Mouse (Mus musculus): Measurements from ENCODE around the gene Gm49373. TPM values are rescaled to one million over a fixed set of nuclear protein-coding genes. Genes with fewer than 3 reads are reported as not detected.

Gene Gm49373
- total RNA-seq (2021) (under 1 TPM in 1 of 2 experiments, not detected in 1; 0.30 TPM), polyA plus RNA-seq (2012; rRNA removed) (0.27 and 0.32 TPM in 2 replicates)
- long read RNA-seq, result 0 reads

DNA sequence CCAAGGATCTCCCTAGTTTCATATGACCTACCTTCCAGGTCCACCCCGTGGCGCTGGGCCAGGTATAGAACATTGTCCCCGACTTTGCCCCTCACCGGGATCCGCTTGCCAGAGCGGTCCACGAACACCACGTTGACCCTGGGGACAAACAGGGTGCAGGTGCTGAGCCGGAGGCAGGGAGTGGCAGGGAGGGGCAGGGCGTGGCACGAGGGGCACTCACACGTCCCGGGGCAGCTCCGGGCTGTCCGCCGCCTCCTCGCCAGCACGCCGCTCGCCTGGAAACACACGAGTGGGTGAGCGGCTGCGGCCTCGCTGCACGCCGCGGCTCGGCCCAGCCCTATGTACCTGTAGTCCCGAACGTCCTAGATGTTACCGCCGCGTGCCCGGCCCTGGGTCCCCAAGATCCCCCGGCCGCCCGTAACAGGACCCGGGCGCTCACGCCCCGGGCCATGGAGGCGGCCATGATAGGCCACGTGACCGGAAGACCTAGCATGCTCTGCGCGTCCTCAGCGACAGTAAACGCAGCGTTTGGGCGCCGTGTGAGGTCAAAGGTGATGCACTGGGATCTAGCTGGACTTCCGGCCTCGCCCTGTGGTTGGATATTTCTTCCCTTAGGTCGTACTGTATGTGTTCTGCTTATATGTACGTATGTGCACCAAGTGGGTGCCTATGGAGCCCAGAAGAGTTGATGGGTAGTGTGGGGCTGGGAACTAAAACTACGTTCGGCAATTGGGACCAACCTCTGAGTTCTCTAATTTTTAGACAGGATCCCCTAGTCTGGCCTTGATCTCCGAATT lies at the start of gene Gm49373, which contains the start of gene Fdx1l:
Gene Gm49373 (minus strand): TSS at position 53 of the 797 bp plus-strand sequence.
Gene Fdx1l (minus strand): TSS at position 571 of the 797 bp plus-strand sequence.
- H3K79me2 ChIP-seq (replicated peaks; ENCODE audit: control insufficient read depth, insufficient read depth, low read length), result peaks cover 2% of the 10 kb centered on the region; the same call in 1 of the 2 replicates
- H3K9ac ChIP-seq (ENCODE audit: low read depth, low read length), result peak within 1 kb of the TSS; percentile 94
- peak within 1 kb of the TSS; percentile 83 for H3K4me3 ChIP-seq
- H3K36me3 ChIP-seq (ENCODE audit: control insufficient read depth, insufficient read depth, low read length), result no peaks in the 10 kb centered on the region
- DNase-seq, result peak; percentile 90 to 91
- peak within 1 kb of the TSS; percentile 77 for H3K27ac ChIP-seq
- intact Hi-C loops (cut with DNase I), result loop anchor here (5.0 kb wide), 1 partner anchor 41 kb away; the partner anchor contains the start of gene Icam5
- 2% methylated on average over 58 of the region's 58 CpGs for WGBS
- TF ChIP-seq CTCF (IDR thresholded peaks at IDR 0.05) (no peak), EP300 (IDR thresholded peaks at IDR 0.05; ENCODE audit: insufficient read depth, low read depth, low read length) (peak; percentile 95), POLR2A (IDR thresholded peaks at IDR 0.05; ENCODE audit: insufficient read depth, low read depth, low read length) (peak; percentile 90)
- no peaks in the 10 kb centered on the region for H3K27me3 ChIP-seq (ENCODE audit: control insufficient read depth, insufficient read depth, low read length)
- H3K4me1 ChIP-seq (ENCODE audit: control insufficient read depth, insufficient read depth, low read length), result peaks cover 5% of the 10 kb centered on the region

DNA sequence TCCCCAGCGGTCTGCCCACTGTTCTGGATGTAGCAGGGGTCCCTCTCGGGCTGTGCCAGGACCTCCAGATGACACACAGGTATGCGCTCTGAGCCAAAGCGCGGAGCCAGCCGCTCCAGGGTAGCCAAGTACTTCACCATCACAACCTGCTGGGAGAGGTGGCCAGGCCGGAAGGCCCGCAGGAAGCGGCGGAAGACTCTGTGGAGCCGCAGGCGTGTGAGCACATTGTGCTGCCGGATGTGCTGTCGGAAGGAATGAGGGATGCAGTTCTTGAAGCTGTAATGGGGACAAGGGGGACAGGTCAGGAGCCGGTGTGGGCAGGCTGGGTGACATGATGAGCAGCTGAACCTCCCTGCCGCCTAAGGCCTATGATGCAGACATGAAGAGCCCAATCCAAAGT lies 48.6 kb upstream of the Gm49373 start:
- no peaks in the 10 kb centered on the region for H3K36me3 ChIP-seq (ENCODE audit: control insufficient read depth, insufficient read depth, low read length)
- DNase-seq, result no peak
- TF ChIP-seq POLR2A (IDR thresholded peaks at IDR 0.05; ENCODE audit: insufficient read depth, low read depth, low read length), result no peak
- no peak for TF ChIP-seq CTCF (IDR thresholded peaks at IDR 0.05)
- H3K27me3 ChIP-seq (ENCODE audit: control insufficient read depth, insufficient read depth, low read length), result no peaks in the 10 kb centered on the region
- H3K79me2 ChIP-seq (replicated peaks; ENCODE audit: control insufficient read depth, insufficient read depth, low read length), result no peaks in the 10 kb centered on the region
- H3K27ac ChIP-seq, result no peak overlapping the region
- peaks cover 4% of the 10 kb centered on the region; the same call in 1 of the 2 replicates for H3K4me1 ChIP-seq (ENCODE audit: control insufficient read depth, insufficient read depth, low read length)
- no peak overlapping the region for H3K9ac ChIP-seq (ENCODE audit: low read depth, low read length)
- WGBS, result 87% methylated on average over 16 of the region's 16 CpGs
- no peak overlapping the region for H3K4me3 ChIP-seq
- intact Hi-C loops (cut with DNase I), result no loop called here

DNA sequence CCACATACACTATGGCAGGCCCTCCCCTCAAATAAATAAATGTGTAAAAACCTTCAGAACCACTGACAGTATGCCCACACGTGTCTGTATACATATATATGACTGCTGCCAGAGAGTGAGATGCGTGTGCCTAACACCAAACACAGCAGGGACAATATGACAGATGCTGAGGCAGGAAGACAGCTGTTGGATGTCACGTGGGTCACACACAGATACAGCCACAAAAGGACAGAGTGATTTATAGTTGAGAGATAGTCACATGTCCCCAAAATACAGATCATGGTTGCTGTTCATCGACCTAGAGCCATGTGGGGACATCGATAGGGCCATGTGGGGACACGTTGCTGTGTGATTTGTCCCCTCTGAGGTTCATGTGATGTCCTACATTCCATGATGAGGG lies 44.2 kb upstream of the Gm49373 start:
- TF ChIP-seq EP300 (IDR thresholded peaks at IDR 0.05; ENCODE audit: insufficient read depth, low read depth, low read length), result no peak
- TF ChIP-seq CTCF (IDR thresholded peaks at IDR 0.05), result no peak
- TF ChIP-seq POLR2A (IDR thresholded peaks at IDR 0.05; ENCODE audit: insufficient read depth, low read depth, low read length), result no peak
- WGBS, result 73% methylated on average over 6 of the region's 6 CpGs
- intact Hi-C loops (cut with DNase I), result no loop called here
- no peak for DNase-seq
- Histone ChIP-seq H3K9ac (ENCODE audit: low read depth, low read length) (no peak overlapping the region), H3K36me3 (ENCODE audit: control insufficient read depth, insufficient read depth, low read length) (no peaks in the 10 kb centered on the region), H3K27ac (no peak overlapping the region), H3K27me3 (ENCODE audit: control insufficient read depth, insufficient read depth, low read length) (no peaks in the 10 kb centered on the region), H3K79me2 (replicated peaks; ENCODE audit: control insufficient read depth, insufficient read depth, low read length) (no peaks in the 10 kb centered on the region), H3K4me3 (no peak overlapping the region), H3K4me1 (ENCODE audit: control insufficient read depth, insufficient read depth, low read length) (no peaks in the 10 kb centered on the region)

DNA sequence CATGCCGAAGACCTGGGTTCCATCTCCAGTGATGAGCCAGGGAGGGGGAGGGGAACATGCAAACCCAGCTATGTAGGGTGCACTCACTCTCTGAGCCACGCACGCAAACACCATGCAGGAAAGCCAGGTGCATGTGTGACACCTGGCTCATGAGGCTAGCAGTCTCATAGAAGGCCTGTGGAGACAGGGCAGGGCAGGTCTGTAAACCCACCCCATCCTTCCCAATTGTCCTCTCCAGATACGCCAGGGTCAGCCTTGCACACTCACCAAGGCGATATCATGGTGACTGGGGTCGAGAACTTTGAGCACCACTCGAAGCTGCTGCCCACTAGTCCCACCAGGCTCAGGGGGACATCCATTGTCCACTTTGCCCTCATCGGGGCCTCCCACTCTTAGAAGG lies 42.2 kb upstream of the Gm49373 start:
- no peaks in the 10 kb centered on the region for H3K27me3 ChIP-seq (ENCODE audit: control insufficient read depth, insufficient read depth, low read length)
- H3K36me3 ChIP-seq (ENCODE audit: control insufficient read depth, insufficient read depth, low read length), result no peaks in the 10 kb centered on the region
- no peaks in the 10 kb centered on the region for H3K4me1 ChIP-seq (ENCODE audit: control insufficient read depth, insufficient read depth, low read length)
- TF ChIP-seq EP300 (IDR thresholded peaks at IDR 0.05; ENCODE audit: insufficient read depth, low read depth, low read length), result no peak
- no peak for TF ChIP-seq POLR2A (IDR thresholded peaks at IDR 0.05; ENCODE audit: insufficient read depth, low read depth, low read length)
- TF ChIP-seq CTCF (IDR thresholded peaks at IDR 0.05), result no peak
- H3K4me3 ChIP-seq, result no peak overlapping the region
- no peaks in the 10 kb centered on the region for H3K79me2 ChIP-seq (replicated peaks; ENCODE audit: control insufficient read depth, insufficient read depth, low read length)
- H3K27ac ChIP-seq, result no peak overlapping the region
- H3K9ac ChIP-seq (ENCODE audit: low read depth, low read length), result no peak overlapping the region
- intact Hi-C loops (cut with DNase I), result no loop called here
- WGBS, result 92% methylated on average over 8 of the region's 8 CpGs
- no peak for DNase-seq

DNA sequence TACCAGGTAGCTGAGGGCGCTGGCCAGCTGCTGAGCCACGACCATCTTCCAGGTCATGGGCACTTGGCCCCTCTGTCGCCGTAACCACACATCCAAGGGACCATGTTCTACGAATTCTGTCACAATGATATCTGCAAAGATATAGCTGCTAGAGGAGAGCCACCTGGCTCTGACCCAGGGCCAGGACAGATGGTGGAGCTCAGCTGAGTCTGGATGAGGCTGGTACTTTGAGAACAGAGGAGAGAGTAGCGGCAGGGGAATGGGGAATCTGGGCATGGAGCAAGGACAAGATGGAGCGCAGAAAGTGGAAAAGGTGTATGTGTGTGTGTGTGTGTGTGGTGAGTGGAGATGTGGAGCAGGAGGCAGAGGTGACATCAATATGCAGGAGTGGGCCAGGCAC lies 41.3 kb upstream of the Gm49373 start:
- H3K4me1 ChIP-seq (ENCODE audit: control insufficient read depth, insufficient read depth, low read length), result no peaks in the 10 kb centered on the region
- no peak overlapping the region for H3K27ac ChIP-seq
- H3K79me2 ChIP-seq (replicated peaks; ENCODE audit: control insufficient read depth, insufficient read depth, low read length), result no peaks in the 10 kb centered on the region
- TF ChIP-seq EP300 (IDR thresholded peaks at IDR 0.05; ENCODE audit: insufficient read depth, low read depth, low read length), result no peak
- no peak for TF ChIP-seq POLR2A (IDR thresholded peaks at IDR 0.05; ENCODE audit: insufficient read depth, low read depth, low read length)
- no peak for TF ChIP-seq CTCF (IDR thresholded peaks at IDR 0.05)
- H3K36me3 ChIP-seq (ENCODE audit: control insufficient read depth, insufficient read depth, low read length), result no peaks in the 10 kb centered on the region
- 88% methylated on average over 7 of the region's 7 CpGs for WGBS
- no peak overlapping the region for H3K4me3 ChIP-seq
- no peak for DNase-seq
- intact Hi-C loops (cut with DNase I), result no loop called here
- no peaks in the 10 kb centered on the region for H3K27me3 ChIP-seq (ENCODE audit: control insufficient read depth, insufficient read depth, low read length)
- no peak overlapping the region for H3K9ac ChIP-seq (ENCODE audit: low read depth, low read length)

DNA sequence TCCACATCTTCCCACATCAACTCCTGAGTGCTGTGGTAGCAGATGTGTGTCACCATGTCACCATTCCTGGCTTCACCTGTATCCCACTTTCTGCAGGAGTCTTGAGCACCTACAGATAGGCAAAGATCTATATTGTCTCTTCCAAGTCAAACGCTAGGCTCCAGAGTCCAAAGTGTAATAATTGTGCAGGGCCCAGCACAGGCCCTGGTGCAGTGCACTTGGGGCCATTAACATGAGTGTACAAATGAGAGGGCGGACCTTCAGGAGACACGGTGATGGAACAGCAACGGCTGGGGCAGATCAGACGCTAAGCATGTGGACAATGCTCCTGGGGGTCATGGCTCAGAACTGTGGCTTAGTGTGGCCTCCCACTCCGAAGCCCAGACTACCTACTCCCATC lies 40.9 kb upstream of the Gm49373 start:
- H3K79me2 ChIP-seq (replicated peaks; ENCODE audit: control insufficient read depth, insufficient read depth, low read length), result no peaks in the 10 kb centered on the region
- 90% methylated on average over 6 of the region's 6 CpGs for WGBS
- no peaks in the 10 kb centered on the region for H3K36me3 ChIP-seq (ENCODE audit: control insufficient read depth, insufficient read depth, low read length)
- intact Hi-C loops (cut with DNase I), result no loop called here
- H3K4me3 ChIP-seq, result no peak overlapping the region
- no peak overlapping the region for H3K9ac ChIP-seq (ENCODE audit: low read depth, low read length)
- H3K27me3 ChIP-seq (ENCODE audit: control insufficient read depth, insufficient read depth, low read length), result no peaks in the 10 kb centered on the region
- DNase-seq, result no peak
- no peaks in the 10 kb centered on the region for H3K4me1 ChIP-seq (ENCODE audit: control insufficient read depth, insufficient read depth, low read length)
- TF ChIP-seq POLR2A (IDR thresholded peaks at IDR 0.05; ENCODE audit: insufficient read depth, low read depth, low read length), result no peak
- TF ChIP-seq EP300 (IDR thresholded peaks at IDR 0.05; ENCODE audit: insufficient read depth, low read depth, low read length), result no peak
- H3K27ac ChIP-seq, result no peak overlapping the region

Measured in heart, adult 2 months (tissue).